Mouse (Mus musculus) MEL (cell line): Measurements from ENCODE around the gene Tgif1. TPM values are rescaled to one million over a fixed set of nuclear protein-coding genes. Genes with fewer than 3 reads are reported as not detected.

Source experiments
- DNase-seq: peaks from one replicate; pipeline ENCODE4 v3.0.0; 2011; ENCODE audit warnings: low read depth, low spot score
- H3K27ac ChIP-seq: 2 replicates; pipeline ENCODE4 v1.5.1; 2012; ENCODE audit warnings: low read depth, mild to moderate bottlenecking, control low read depth, low read length, moderate library complexity; ENCODE audit not compliant: control insufficient read depth
- H3K27me3 ChIP-seq, 2 experiments: fragments of 150-350 bp in 1 of 2; sonication (generic) in 1 of 2; 2 replicates each; pipeline ENCODE4 v1.6.1; 2012; ENCODE audit warnings: low read length in 2 of 2, mild to moderate bottlenecking in 2 of 2, improper control_type of control experiment in 1 of 2, moderate library complexity in 1 of 2; ENCODE audit not compliant: insufficient read depth in 2 of 2, control insufficient read depth in 1 of 2
- H3K36me3 ChIP-seq, 2 experiments: 2 replicates each; pipeline ENCODE4 v1.6.1; 2012 to 2014; ENCODE audit warnings: low read length in 2 of 2, improper control_type of control experiment in 1 of 2, inconsistent platforms in 1 of 2, mild to moderate bottlenecking in 1 of 2; ENCODE audit not compliant: insufficient read depth in 2 of 2, control insufficient read depth in 1 of 2
- H3K4me1 ChIP-seq, 2 experiments: fragments of 150-350 bp in 1 of 2; sonication (generic) in 1 of 2; 2 replicates each; pipeline ENCODE4 v1.6.1; 2012; ENCODE audit warnings: low read length in 2 of 2, improper control_type of control experiment in 1 of 2, mild to moderate bottlenecking in 1 of 2; ENCODE audit not compliant: insufficient read depth in 2 of 2, control insufficient read depth in 1 of 2
- H3K4me3 ChIP-seq, 2 experiments: fragments of 150-350 bp in 1 of 2; sonication (generic) in 1 of 2; 2 replicates each; pipeline ENCODE4 v1.5.1; 2012; ENCODE audit warnings: low read depth in 2 of 2, low read length in 2 of 2, mild to moderate bottlenecking in 2 of 2, moderate library complexity in 2 of 2, control low read depth in 1 of 2, improper control_type of control experiment in 1 of 2; ENCODE audit not compliant: control insufficient read depth in 1 of 2, insufficient read depth in 1 of 2
- H3K79me2 ChIP-seq: 2 replicates; pipeline ENCODE4 v1.6.1; 2012; ENCODE audit warnings: mild to moderate bottlenecking, low read length, moderate library complexity; ENCODE audit not compliant: control insufficient read depth, poor library complexity, insufficient read depth
- H3K9ac ChIP-seq: 2 replicates; pipeline ENCODE4 v1.6.1; 2012; ENCODE audit warnings: low read depth, mild to moderate bottlenecking, control low read depth, low read length, moderate library complexity; ENCODE audit not compliant: control insufficient read depth, poor library complexity, severe bottlenecking
- H3K9me3 ChIP-seq: fragments of 150-350 bp; sonication (generic); replicated peaks from 2 replicates; pipeline ENCODE4 v1.6.1; 2012; ENCODE audit warnings: mild to moderate bottlenecking, low read length, improper control_type of control experiment, moderate library complexity; ENCODE audit not compliant: insufficient read depth
- CHD1 ChIP-seq: IDR thresholded peaks from 2 replicates; pipeline ENCODE4 v1.6.1; 2012; ENCODE audit warnings: low read depth, mild to moderate bottlenecking, inconsistent platforms, low read length, improper control_type of control experiment
- EP300 ChIP-seq, 2 experiments: IDR thresholded peaks; 2 replicates each; pipeline ENCODE4 v1.6.1; 2011; ENCODE audit warnings: improper control_type of control experiment in 2 of 2, low read length in 2 of 2, low read depth in 1 of 2, mild to moderate bottlenecking in 1 of 2
- ETS1 ChIP-seq: IDR thresholded peaks from 2 replicates; pipeline ENCODE4 v1.6.1; 2012; ENCODE audit warnings: low read depth, mild to moderate bottlenecking, inconsistent platforms, low read length, improper control_type of control experiment, moderate library complexity
- HCFC1 ChIP-seq: IDR thresholded peaks from 2 replicates; pipeline ENCODE4 v1.6.1; 2012; ENCODE audit warnings: low read depth, mild to moderate bottlenecking, inconsistent platforms, low read length, improper control_type of control experiment, moderate library complexity
- JUND ChIP-seq: IDR thresholded peaks from 2 replicates; pipeline ENCODE4 v1.6.1; 2011; ENCODE audit warnings: low read depth, mild to moderate bottlenecking, improper control_type of control experiment, low read length
- MAFK ChIP-seq: IDR thresholded peaks from 2 replicates; pipeline ENCODE4 v1.6.1; 2011; ENCODE audit warnings: low read depth, mild to moderate bottlenecking, low read length, improper control_type of control experiment, borderline replicate concordance
- MAZ ChIP-seq: IDR thresholded peaks from 2 replicates; pipeline ENCODE4 v1.6.1; 2012; ENCODE audit warnings: low read depth, mild to moderate bottlenecking, inconsistent platforms, low read length, improper control_type of control experiment
- MXI1 ChIP-seq: IDR thresholded peaks from 2 replicates; pipeline ENCODE4 v1.6.1; 2011; ENCODE audit warnings: mild to moderate bottlenecking, low read depth, low read length, improper control_type of control experiment
- MYB ChIP-seq: IDR thresholded peaks from 2 replicates; pipeline ENCODE4 v1.6.1; 2011; ENCODE audit warnings: mild to moderate bottlenecking, low read depth, low read length, improper control_type of control experiment
- MYC ChIP-seq: IDR thresholded peaks from 2 replicates; pipeline ENCODE4 v1.6.1; 2011; ENCODE audit warnings: low read depth, mild to moderate bottlenecking, low read length, improper control_type of control experiment, moderate library complexity
- POLR2AphosphoS5 ChIP-seq: IDR thresholded peaks from 2 replicates; pipeline ENCODE4 v1.6.1; 2012; ENCODE audit warnings: low read depth, borderline replicate concordance, mild to moderate bottlenecking, inconsistent platforms, low read length, moderate library complexity, mixed read lengths
- RAD21 ChIP-seq: IDR thresholded peaks from 2 replicates; pipeline ENCODE4 v1.6.1; 2011; ENCODE audit warnings: mild to moderate bottlenecking, low read depth, low read length, improper control_type of control experiment
- SMC3 ChIP-seq: IDR thresholded peaks from 2 replicates; pipeline ENCODE4 v1.6.1; 2011; ENCODE audit warnings: low read depth, low read length, improper control_type of control experiment
- TBP ChIP-seq: IDR thresholded peaks from 2 replicates; pipeline ENCODE4 v1.8.0; 2011; ENCODE audit warnings: low read depth, low read length, improper control_type of control experiment
- UBTF ChIP-seq: IDR thresholded peaks from 2 replicates; pipeline ENCODE4 v1.6.1; 2012; ENCODE audit warnings: low read depth, mild to moderate bottlenecking, inconsistent platforms, low read length, improper control_type of control experiment, moderate library complexity, borderline replicate concordance; ENCODE audit not compliant: insufficient read depth
- USF1 ChIP-seq: IDR thresholded peaks from 2 replicates; pipeline ENCODE4 v1.6.1; 2014; ENCODE audit warnings: low read depth, mild to moderate bottlenecking, inconsistent platforms, low read length, improper control_type of control experiment, moderate library complexity
- USF2 ChIP-seq, 2 experiments: IDR thresholded peaks; 2 replicates each; pipeline ENCODE4 v1.6.1; 2011 to 2012; ENCODE audit warnings: improper control_type of control experiment in 2 of 2, low read length in 2 of 2, borderline replicate concordance in 1 of 2, inconsistent platforms in 1 of 2, low read depth in 1 of 2, mild to moderate bottlenecking in 1 of 2; ENCODE audit not compliant: insufficient read depth in 1 of 2
- ZC3H11A ChIP-seq: IDR thresholded peaks from 2 replicates; pipeline ENCODE4 v1.6.1; 2012; ENCODE audit warnings: low read depth, mild to moderate bottlenecking, inconsistent platforms, low read length, improper control_type of control experiment
- ZNF384 ChIP-seq: IDR thresholded peaks from 2 replicates; pipeline ENCODE4 v1.6.1; 2012; ENCODE audit warnings: low read depth, mild to moderate bottlenecking, inconsistent platforms, low read length, improper control_type of control experiment
- polyA plus RNA-seq, 2 experiments: library from polyadenylated mRNA; stranded (reverse) in 1 of 2; unstranded in 1 of 2; fragments of >175 nt in 1 of 2; fragments of >200 nt in 1 of 2; gene quantifications; 2 replicates each; pipeline versions ENCODE4 v1.2.1 to v1.2.4; 2012; ENCODE audit warnings: low replicate concordance in 2 of 2, low read depth in 1 of 2; ENCODE audit not compliant: insufficient read length in 2 of 2, insufficient read depth in 1 of 2, missing spikeins in 1 of 2
- total RNA-seq: library from RNA; depleted of rRNA; stranded (reverse); fragments of 300-350 nt; gene quantifications from 2 replicates; pipeline ENCODE4 v1.2.3, GENCODE M21; 2012

Gene Tgif1
- total and polyA plus RNA-seq, 3 experiments: 9.1 to 29.5 TPM; not detected in 1

DNA sequence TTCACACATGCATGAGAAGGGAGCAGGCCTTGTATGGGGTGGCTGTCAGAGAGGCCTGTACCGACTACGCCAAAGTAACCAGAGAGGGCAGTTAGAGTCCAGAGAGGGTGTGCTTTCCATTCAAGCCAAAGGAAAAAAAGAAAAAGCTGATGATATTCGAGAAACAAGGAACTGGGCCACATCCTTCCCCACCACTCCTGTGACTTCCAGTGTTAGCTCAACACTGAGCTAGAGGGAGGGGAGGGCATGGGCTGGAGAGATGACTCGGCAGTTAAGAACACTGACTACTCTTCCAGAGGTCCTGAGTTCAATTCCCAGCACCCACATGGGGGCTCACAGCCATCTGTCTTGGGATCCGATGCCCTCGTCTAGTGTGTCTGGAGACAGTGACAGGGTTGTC, 24.1 kb downstream of the Tgif1 start:
- H3K27me3 ChIP-seq: no peaks in the 10 kb centered on the region; a peak in 1 of 4 replicates

GRCm38 (mm10) chr17:70828569-70828968, 24.8 kb downstream of the Tgif1 start:
- no peaks in the 10 kb centered on the region for H3K79me2 ChIP-seq
- DNase-seq: no peak
- H3K9ac ChIP-seq: no peak overlapping the region

More for the DNA sequence above, 24.1 kb downstream of the Tgif1 start:
- no peaks in the 10 kb centered on the region for H3K79me2 ChIP-seq
- H3K4me3 ChIP-seq: no peak overlapping the region
- no peaks in the 10 kb centered on the region for H3K9me3 ChIP-seq
- H3K9ac ChIP-seq: no peak overlapping the region
- TF ChIP-seq HCFC1 (no peak), UBTF (no peak), JUND (no peak), MAFK (no peak), MAZ (no peak), EP300 (IDR thresholded peaks at IDR 0.05; ENCODE audit: low read depth in 1 of 2, low read length in 2 of 2) (no peak), USF2 (IDR thresholded peaks at IDR 0.05; ENCODE audit: borderline replicate concordance in 1 of 2, insufficient read depth in 1 of 2, low read depth in 1 of 2, low read length in 2 of 2) (no peak), MYB (no peak)
- no peaks in the 10 kb centered on the region; a peak in 1 of 4 replicates for H3K36me3 ChIP-seq
- no peak overlapping the region for H3K27ac ChIP-seq
- peaks cover 2 to 7% of the 10 kb centered on the region in 2 experiments; a peak in 3 of 4 replicates for H3K4me1 ChIP-seq
- no peak for DNase-seq

DNA sequence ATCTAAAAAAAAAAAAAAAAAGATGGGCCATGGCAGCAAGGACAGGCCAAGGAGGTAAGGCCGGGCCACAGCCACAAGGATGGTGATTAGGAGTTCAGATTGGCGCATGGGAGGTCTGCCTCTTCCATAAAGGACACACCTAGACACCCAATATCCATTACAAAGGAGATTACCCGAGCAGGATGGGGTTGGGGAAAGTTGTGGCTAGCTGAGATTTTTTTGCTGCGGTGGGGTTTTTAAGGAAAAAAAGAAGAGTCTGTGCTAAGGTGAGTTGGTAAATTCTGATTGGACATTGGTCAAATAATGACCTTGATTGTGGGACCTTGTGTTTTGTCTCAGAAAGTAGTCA, 25.2 kb downstream of the Tgif1 start:
- Histone ChIP-seq H3K4me3 (no peak overlapping the region), H3K9me3 (no peaks in the 10 kb centered on the region), H3K27ac (no peak overlapping the region), H3K4me1 (peaks cover 2 to 7% of the 10 kb centered on the region in 2 experiments; a peak in 3 of 4 replicates), H3K27me3 (peaks cover 0 to 1% of the 10 kb centered on the region in 2 experiments; a peak in 2 of 4 replicates), H3K36me3 (no peaks in the 10 kb centered on the region; a peak in 1 of 4 replicates), H3K9ac (no peak overlapping the region), H3K79me2 (no peaks in the 10 kb centered on the region)
- no peak for DNase-seq
- TF ChIP-seq RAD21: no peak
- TF ChIP-seq ZNF384: no peak
- TF ChIP-seq MYC: no peak
- no peak for TF ChIP-seq POLR2AphosphoS5
- TF ChIP-seq UBTF: no peak
- no peak for TF ChIP-seq MXI1
- no peak for TF ChIP-seq CHD1
- no peak for TF ChIP-seq SMC3
- TF ChIP-seq TBP: no peak
- TF ChIP-seq HCFC1: no peak
- no peak for TF ChIP-seq ETS1
- TF ChIP-seq, all 39 proteins: peak for 0

More at GRCm38 (mm10) chr17:70828569-70828968, 24.8 kb downstream of the Tgif1 start:
- H3K9me3 ChIP-seq: no peaks in the 10 kb centered on the region
- no peak overlapping the region for H3K27ac ChIP-seq
- peaks cover 0 to 1% of the 10 kb centered on the region in 2 experiments; a peak in 2 of 4 replicates for H3K27me3 ChIP-seq
- TF ChIP-seq UBTF (no peak), ZC3H11A (no peak), MAZ (no peak), USF1 (no peak)
- peaks cover 2 to 7% of the 10 kb centered on the region in 2 experiments; a peak in 3 of 4 replicates for H3K4me1 ChIP-seq
- no peak overlapping the region for H3K4me3 ChIP-seq
- no peaks in the 10 kb centered on the region; a peak in 1 of 4 replicates for H3K36me3 ChIP-seq
